Mouse (Mus musculus) adrenal gland, postnatal 4 days (tissue): ENCODE results near the gene Parp16. TPM values are rescaled to one million over a fixed set of nuclear protein-coding genes. Genes with fewer than 3 reads are reported as not detected.
"Not testable (repeated sequence)": the region's sequence is repeated elsewhere in the genome, so short reads cannot be mapped to it uniquely, and the experiment has no call there.

Source experiments
- DNase-seq, 2 experiments: peaks; one replicate each; pipeline ENCODE4 v3.0.0; 2021 to 2022; ENCODE audit warnings: low spot score in 2 of 2, mixed read lengths in 2 of 2
- total RNA-seq, 2 experiments: library from RNA; stranded (reverse); gene quantifications; 2 replicates each; pipeline ENCODE4 v1.2.3; 2021

Parp16 gene
- total RNA-seq, 2 experiments from 2014 or later, result 23.2 to 27.0 TPM

DNA sequence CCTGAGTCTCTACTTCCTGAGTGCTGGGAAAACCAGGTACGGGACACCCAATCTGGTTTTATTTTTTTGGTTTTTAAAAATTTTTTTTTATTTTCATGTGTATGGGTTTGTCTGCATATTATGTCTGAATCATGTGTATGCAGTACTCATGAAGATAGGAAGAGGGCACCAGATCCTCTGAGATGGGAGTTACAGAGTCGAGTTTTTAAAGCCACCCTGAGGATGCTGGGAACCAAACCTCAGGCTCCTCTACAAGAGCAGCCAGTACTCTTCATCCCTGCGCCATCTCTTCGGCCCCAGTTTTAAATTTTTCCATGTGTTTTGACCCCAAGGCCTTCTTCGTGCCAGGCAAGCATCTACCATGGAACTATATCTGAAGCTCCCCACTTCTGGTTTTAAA, 44.6 kb downstream of the Parp16 start:
- DNase-seq, result no peak

DNA sequence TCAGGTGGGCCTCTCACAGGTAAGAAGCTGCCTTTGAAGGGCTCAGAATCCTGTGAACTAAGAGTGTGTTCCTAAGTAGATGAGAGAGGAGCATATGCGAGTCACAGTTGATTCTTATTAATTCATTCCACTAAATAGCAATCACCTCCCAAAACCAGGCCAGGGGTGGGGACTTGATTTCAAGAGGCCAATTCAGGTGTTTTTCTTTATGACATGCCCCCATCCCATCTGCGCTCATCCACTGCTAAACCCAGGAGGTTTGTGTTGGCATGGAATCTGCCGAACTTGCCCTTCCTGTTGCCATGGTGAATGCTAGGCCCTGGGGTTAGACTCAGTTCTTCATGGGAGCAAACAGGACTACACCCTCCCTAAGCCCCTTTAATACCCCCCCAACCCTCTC, 45.4 kb downstream of the Parp16 start:
- no peak for DNase-seq

DNA sequence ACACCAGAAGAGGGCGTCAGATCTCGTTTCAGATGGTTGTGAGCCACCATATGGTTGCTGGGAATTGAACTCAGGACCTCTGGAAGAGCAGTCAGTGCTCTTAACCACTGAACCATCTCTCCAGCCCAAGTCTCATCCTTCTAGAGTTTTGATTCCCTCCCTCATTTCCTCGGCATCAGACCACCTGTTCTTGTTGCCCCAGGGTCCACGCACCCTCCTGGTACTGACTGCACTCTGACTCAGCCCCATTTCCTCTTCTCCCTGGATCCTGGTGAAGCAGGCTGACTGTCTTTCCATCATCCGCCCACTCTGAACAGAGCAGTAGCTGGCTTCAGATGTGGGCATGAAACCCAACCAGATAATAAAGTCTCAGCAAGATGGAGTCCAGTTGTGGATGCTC, 46.8 kb downstream of the Parp16 start:
- no peak for DNase-seq

GRCm38 (mm10) chr9:65243249-65243648, 48.1 kb downstream of the Parp16 start:
- DNase-seq, result no peak

DNA sequence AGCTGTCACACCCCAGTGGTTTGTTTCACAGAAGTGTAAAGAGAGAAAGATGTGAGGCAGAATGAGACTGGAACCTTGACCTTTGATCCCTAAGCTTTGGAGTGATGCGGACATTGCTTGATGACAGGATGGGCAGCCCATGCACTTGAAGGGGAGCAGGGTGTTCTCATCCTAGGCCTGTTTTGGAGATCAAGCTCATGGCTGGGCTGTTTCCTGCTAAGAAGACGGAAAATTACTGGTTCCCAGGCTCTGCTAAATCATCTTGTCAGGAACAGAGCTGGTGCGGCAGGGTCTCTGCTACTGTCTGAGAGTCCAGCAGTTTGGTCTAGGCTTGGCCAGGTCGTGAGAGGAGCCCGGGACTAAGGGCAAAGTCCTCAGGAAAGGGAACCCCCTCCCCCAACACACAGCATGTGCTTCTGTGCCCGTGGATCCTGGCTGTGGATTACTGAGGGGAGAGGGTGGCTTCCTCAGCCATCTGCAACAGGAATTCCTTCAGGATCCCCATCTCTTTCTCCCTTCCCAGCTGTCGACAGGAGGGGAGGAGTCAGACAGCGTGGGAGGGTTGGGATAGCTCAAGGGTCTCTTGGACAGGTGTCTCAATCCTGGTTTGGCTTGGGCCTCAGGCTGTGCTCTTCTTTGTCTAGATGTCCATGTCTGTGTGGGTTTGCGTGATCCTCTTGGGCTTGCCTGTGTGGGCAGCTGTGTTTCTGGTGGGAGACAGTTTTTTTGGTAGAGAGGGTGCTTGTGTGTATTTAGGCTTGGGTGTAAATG, 49.1 kb downstream of the Parp16 start:
- no peak for DNase-seq

GRCm38 (mm10) chr9:65247502-65248376, 52.6 kb downstream of the Parp16 start:
- DNase-seq, result no peak

DNA sequence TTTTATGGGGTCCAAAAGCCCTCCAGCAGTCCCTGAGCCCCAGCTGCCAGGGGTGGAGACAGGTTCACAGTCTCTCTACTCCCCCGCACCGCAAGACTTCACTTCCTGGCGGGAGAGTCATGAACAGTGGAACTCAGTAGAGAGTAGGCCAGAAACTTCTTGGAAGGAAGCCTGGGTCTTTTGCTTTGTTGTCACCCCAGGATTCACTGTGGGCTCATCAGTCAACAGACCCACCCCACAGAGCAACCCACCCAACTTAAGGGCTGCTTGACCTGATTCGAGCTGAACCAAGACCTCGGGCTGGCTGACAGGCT, 53.2 kb downstream of the Parp16 start:
- no peak for DNase-seq

GRCm38 (mm10) chr9:65252026-65252425, 56.9 kb downstream of the Parp16 start:
- peak in 1 of 2 experiments; percentile 16 for DNase-seq

GRCm38 (mm10) chr9:65255906-65256600, 60.9 kb downstream of the Parp16 start:
- DNase-seq, result no peak

GRCm38 (mm10) chr9:65257218-65257910, 62.2 kb downstream of the Parp16 start:
- DNase-seq, result no peak

GRCm38 (mm10) chr9:65259366-65259765, 64.2 kb downstream of the Parp16 start:
- no peak for DNase-seq

GRCm38 (mm10) chr9:65261591-65262230, 66.6 kb downstream of the Parp16 start:
- no peak for DNase-seq

- no peak for DNase-seq
These were observed 67.5 kb downstream of the Parp16 start for GRCm38 (mm10) chr9:65262641-65263120.

DNA sequence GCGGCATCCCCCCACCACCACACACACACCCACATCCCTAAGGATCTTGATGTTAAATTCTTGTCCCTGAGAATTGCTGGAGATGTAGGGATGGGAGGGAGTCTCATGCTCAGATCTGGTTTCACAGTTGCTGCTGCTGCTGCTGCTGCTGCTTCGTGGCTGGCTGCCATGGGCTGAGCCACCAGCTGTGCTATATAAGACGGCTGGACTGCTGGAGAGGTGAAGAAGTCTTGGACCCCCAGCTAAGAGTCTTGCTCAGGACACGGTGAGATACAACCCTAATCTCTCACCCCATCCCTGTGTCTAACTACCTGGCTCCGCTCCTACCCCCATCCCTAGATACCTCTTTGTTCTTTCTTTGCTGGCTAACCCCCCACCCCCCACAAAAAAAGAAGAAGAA, 69.8 kb downstream of the Parp16 start, which contains the start of gene Cilp:
Gene Cilp (plus strand): TSS at position 222 of the 400 bp plus-strand sequence.
- DNase-seq, result no peak

- DNase-seq, result no peak
These were observed 72.8 kb downstream of the Parp16 start for GRCm38 (mm10) chr9:65267742-65268515.

- no peak for DNase-seq
These were observed 78.1 kb downstream of the Parp16 start for GRCm38 (mm10) chr9:65273048-65273809.

DNA sequence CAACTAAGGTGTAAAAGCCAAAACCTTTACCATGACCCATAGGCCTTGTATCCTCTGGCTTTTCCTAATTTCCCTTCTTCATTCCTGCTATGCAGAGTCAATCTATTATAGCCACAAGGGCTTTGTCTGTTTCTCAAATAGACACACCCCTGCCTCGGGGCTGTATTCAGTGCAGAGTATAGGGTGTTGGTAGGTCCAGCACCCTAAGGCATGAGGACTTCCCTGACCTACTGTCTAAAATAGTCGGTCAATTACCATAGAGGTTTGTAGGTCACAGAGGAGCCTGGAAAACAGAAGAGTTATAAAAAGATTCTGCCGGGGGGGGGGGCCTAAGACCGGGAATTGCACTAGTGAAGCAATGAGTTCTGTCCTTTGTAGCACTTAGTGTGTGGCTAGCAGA, 78.7 kb downstream of the Parp16 start:
- DNase-seq, result no peak

DNA sequence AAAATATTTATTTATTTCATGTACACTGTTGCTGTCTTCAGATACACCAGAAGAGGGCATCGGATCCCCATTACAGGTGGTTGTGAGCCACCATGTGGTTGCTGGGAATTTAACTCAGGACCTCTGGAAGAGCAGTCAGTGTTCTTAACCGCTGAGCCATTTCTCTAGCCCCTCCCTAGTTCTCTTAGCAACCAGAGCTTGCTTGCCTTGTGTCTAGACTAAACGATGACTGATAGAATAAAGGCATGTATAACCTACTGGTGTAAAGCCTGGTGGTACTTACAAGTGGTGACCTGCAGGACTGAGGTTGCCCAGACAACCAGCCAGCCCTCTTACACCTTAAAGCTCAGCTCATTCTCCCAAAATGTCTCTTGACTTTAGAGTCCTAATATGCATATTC, 79.7 kb downstream of the Parp16 start:
- not testable (repeated sequence) for DNase-seq
